Mouse (Mus musculus) hindbrain, embryonic 14.5 days (tissue): Measurements from ENCODE around the gene Gmeb1. TPM values are rescaled to one million over a fixed set of nuclear protein-coding genes. Genes with fewer than 3 reads are reported as not detected.
A peak's percentile ranks its signal among the peaks of the same experiment; 100 is the strongest.
"Not testable (repeated sequence)": the region's sequence is repeated elsewhere in the genome, so short reads cannot be mapped to it uniquely, and the experiment has no call there.

ENCODE experiments used
- ATAC-seq: fragments of 200-750 bp; cut with Nextera tagmentation; 2 replicates; pipeline ENCODE4 v1.8.0; 2017; ENCODE audit warnings: moderate number of reproducible peaks, mild to moderate bottlenecking, moderate TSS enrichment, moderate library complexity; ENCODE audit not compliant: low FRiP score
- DNase-seq: peaks from one replicate; pipeline ENCODE4 v3.0.0-alpha.2; 2015; ENCODE audit warnings: low spot score
- H3K27ac ChIP-seq: fragments of 300-500 bp; sonication (generic); 2 replicates; pipeline ENCODE4 v1.5.1; 2014; ENCODE audit warnings: mild to moderate bottlenecking, moderate library complexity
- H3K27me3 ChIP-seq: fragments of 300-500 bp; sonication (generic); 2 replicates; pipeline ENCODE4 v1.6.1; 2014; ENCODE audit warnings: mild to moderate bottlenecking, low read length, mixed read lengths; ENCODE audit not compliant: control insufficient read depth, insufficient read depth
- H3K36me3 ChIP-seq: fragments of 300-500 bp; sonication (generic); replicated peaks from 2 replicates; pipeline ENCODE4 v1.6.1; 2014; ENCODE audit not compliant: control insufficient read depth, insufficient read depth
- H3K4me1 ChIP-seq: fragments of 300-500 bp; sonication (generic); replicated peaks from 2 replicates; pipeline ENCODE4 v1.6.1; 2014; ENCODE audit warnings: antibody characterized with exemption, low read length, mixed read lengths; ENCODE audit not compliant: control insufficient read depth, insufficient read depth
- H3K4me2 ChIP-seq: fragments of 300-500 bp; sonication (generic); replicated peaks from 2 replicates; pipeline ENCODE4 v1.6.1; 2014; ENCODE audit warnings: mild to moderate bottlenecking, moderate library complexity
- H3K4me3 ChIP-seq: fragments of 300-500 bp; sonication (generic); replicated peaks from 2 replicates; pipeline ENCODE4 v1.5.1; 2014; ENCODE audit warnings: mild to moderate bottlenecking, low read length
- H3K9ac ChIP-seq: fragments of 300-500 bp; sonication (generic); 2 replicates; pipeline ENCODE4 v1.6.1; 2014
- H3K9me3 ChIP-seq: fragments of 300-500 bp; sonication (generic); 2 replicates; pipeline ENCODE4 v1.6.1; 2016; ENCODE audit warnings: low read length; ENCODE audit not compliant: control insufficient read depth
- WGBS: fragments of 180-500 bp; shearing (Covaris S2); extraction: QIAGEN DNeasy Blood & Tissue Kit; methylation state at CpG from one replicate; pipeline ENCODE4 v1.1.7; 2014; 5-methylcytosine and 5-hydroxymethylcytosine counted together
- polyA plus RNA-seq: library from polyadenylated mRNA; unstranded; fragments of >200 nt; fragmentation: Nextera tagmentation; extraction: Ambion mirVana; gene quantifications from 2 replicates; pipeline ENCODE4 v1.2.1, GENCODE M21; 2014

Gene Gmeb1
- 34.7 and 36.7 TPM in 2 replicates for polyA plus RNA-seq

DNA sequence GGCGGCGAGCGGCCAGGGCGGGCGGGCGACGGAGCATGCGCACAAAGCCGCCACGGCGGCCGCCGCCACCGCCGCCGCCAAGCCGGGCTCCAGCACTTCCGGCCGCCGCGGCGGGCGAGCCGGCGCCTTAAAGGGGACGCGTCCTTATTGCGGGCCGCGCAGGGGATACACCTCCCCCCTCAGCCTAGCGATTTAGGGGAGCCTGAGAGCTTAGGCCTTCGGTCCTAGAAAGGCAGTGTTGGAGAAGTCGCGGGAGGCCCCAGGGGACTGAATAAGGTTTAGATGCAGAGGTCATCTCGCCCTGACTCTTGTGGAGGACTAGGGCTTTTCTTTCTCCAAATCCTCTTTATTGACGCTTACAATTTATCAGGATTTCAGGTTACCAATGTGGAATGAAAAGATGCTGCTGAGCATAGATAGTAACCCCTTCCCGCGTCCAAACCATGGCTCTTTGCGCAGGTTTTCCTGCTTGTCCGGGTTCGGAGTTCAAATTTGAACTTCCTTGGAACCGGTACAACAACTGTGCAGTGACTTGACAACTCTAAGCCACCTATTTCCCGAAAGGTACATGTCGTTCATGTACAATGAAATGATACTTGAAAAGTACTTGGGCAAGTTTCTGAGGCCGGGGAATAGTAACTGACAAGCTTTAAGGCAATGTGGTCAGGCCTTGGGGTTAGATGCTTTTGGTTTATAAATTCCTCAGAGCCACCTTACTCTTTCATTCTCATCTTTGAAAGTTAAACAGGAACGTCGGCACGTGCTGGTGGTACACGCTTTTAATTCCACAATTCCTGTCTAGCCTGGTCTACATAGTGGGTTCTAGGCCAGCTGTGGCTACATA lies at the start of gene Gmeb1:
Gene Gmeb1 (minus strand): TSS at position 89 of the 844 bp plus-strand sequence.
- H3K4me2 ChIP-seq = peak within 1 kb of the TSS; percentile 88
- H3K4me1 ChIP-seq = peaks cover 21% of the 10 kb centered on the region
- no peaks in the 10 kb centered on the region for H3K36me3 ChIP-seq
- peak within 1 kb of the TSS; percentile 94 for H3K27ac ChIP-seq
- DNase-seq = peak; percentile 85
- WGBS = 17% methylated on average over 41 of the region's 49 CpGs
- peak; percentile 93 for ATAC-seq
- no peaks in the 10 kb centered on the region for H3K27me3 ChIP-seq
- H3K9ac ChIP-seq = peak within 1 kb of the TSS; percentile 97
- no peaks in the 10 kb centered on the region for H3K9me3 ChIP-seq
- peak within 1 kb of the TSS; percentile 85 for H3K4me3 ChIP-seq

- Histone ChIP-seq H3K27me3 (no peaks in the 10 kb centered on the region), H3K9me3 (no peaks in the 10 kb centered on the region), H3K4me1 (peaks cover 12% of the 10 kb centered on the region), H3K9ac (peak overlapping the region; percentile 88), H3K27ac (peak overlapping the region; percentile 97; the same call in 1 of the 2 replicates), H3K4me2 (peak overlapping the region; percentile 82), H3K36me3 (peaks cover 50% of the 10 kb centered on the region), H3K4me3 (peak overlapping the region; percentile 74)
- ATAC-seq (no peak), DNase-seq (no peak)
- WGBS = 33% methylated on average over 10 of the region's 10 CpGs
These were observed 48.6 kb upstream of the Gmeb1 start for GRCm38 (mm10) chr4:132309849-132310472.

DNA sequence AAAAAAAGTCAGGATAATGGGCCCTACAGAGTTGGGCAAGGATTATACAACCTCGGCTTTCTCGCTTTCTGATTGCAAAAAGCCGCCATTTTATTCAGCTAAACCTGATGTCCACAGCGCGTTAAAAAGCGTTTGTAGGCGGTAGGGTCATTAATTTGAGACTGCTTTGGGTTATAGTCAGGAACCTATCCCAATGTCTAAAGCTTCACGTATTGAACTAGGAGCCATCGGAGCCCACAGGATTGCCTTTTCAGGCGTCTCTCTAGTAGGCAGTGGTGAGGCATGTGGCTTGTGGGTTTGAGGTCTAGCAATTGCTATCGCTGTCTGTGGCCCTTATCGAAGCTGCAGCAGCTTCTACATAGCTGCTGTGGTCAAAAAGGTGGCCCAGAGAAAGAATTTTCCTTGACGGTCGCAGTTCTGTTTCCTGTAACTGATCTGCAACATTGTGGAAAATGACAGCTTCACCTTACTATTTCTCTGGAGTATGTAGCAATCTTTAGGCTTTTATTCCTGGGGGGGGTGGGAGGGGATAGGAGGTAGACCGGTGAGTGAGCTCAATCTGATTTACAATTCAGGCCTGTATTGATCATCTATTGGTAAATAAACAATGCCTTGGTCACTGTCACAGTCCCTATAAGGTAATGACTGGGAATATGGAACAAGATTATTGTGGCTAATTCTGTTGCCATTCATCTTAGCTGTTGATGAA lies 47.9 kb upstream of the Gmeb1 start:
- peak; percentile 60 for DNase-seq
- H3K27me3 ChIP-seq = no peaks in the 10 kb centered on the region
- H3K9me3 ChIP-seq = no peaks in the 10 kb centered on the region
- H3K4me3 ChIP-seq = peak overlapping the region; percentile 74
- peaks cover 12% of the 10 kb centered on the region for H3K4me1 ChIP-seq
- peak overlapping the region; percentile 88 for H3K9ac ChIP-seq
- no peak for ATAC-seq
- 2% methylated on average over 15 of the region's 15 CpGs for WGBS
- peaks cover 48% of the 10 kb centered on the region for H3K36me3 ChIP-seq
- peak overlapping the region; percentile 82 for H3K4me2 ChIP-seq
- peak overlapping the region; percentile 97 for H3K27ac ChIP-seq

DNA sequence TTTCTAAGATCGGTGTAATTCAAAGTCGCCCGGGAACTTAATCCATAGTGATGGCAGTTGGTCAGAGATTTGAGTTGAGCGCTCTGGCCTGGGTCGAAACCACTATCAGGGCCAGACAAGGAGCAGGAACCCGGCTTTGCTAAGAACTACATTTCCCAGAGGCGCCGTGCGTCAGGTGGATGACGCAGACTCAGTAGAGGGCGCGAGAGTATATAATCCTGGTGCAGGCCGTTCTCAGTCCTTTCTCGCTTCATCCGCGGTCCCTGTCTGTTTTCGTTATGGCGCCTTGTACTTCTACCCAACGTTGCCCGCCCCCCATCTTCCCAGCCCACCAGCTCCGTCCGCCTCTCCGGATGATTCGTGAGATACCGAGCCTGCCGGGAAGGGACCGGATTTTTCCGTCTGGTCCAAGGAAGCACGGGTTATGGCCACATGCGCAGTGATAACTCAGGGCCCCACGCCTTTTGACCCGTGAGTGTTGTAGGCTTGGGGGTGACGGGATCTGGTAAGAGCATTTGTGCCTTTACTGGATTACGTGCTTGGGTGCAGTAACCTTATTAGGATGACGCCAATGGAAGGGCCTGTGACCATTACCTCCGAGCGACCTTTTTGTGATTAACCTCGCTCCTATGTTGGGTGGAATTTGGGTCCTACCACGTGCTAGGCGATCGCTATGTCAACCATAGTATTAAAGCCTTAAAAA lies 47.2 kb upstream of the Gmeb1 start:
- peak overlapping the region; percentile 74 for H3K4me3 ChIP-seq
- peak overlapping the region; percentile 82 for H3K4me2 ChIP-seq
- H3K36me3 ChIP-seq = peaks cover 41% of the 10 kb centered on the region
- H3K9me3 ChIP-seq = no peaks in the 10 kb centered on the region
- H3K4me1 ChIP-seq = peaks cover 12% of the 10 kb centered on the region
- H3K27ac ChIP-seq = peak overlapping the region; percentile 97
- peak overlapping the region; percentile 88 for H3K9ac ChIP-seq
- DNase-seq (peak; percentile 93), ATAC-seq (peak; percentile 95)
- 2% methylated on average over 41 of the region's 41 CpGs for WGBS
- H3K27me3 ChIP-seq = no peaks in the 10 kb centered on the region

- Histone ChIP-seq H3K27ac (no peak overlapping the region), H3K4me1 (peaks cover 19% of the 10 kb centered on the region), H3K4me3 (no peak overlapping the region), H3K4me2 (no peak overlapping the region), H3K27me3 (no peaks in the 10 kb centered on the region), H3K36me3 (peaks cover 15% of the 10 kb centered on the region), H3K9me3 (no peaks in the 10 kb centered on the region), H3K9ac (no peak overlapping the region)
- DNase-seq (no peak), ATAC-seq (no peak)
- 76% methylated on average over 6 of the region's 6 CpGs for WGBS
These were observed 44.6 kb upstream of the Gmeb1 start for GRCm38 (mm10) chr4:132306004-132306403.

GRCm38 (mm10) chr4:132305276-132305675 lies 43.9 kb upstream of the Gmeb1 start:
- Histone ChIP-seq H3K27ac (no peak overlapping the region), H3K4me1 (peaks cover 14% of the 10 kb centered on the region), H3K27me3 (no peaks in the 10 kb centered on the region), H3K36me3 (peaks cover 7% of the 10 kb centered on the region), H3K9me3 (no peaks in the 10 kb centered on the region), H3K4me3 (no peak overlapping the region), H3K9ac (no peak overlapping the region), H3K4me2 (no peak overlapping the region)
- DNase-seq = no peak
- WGBS = 89% methylated on average over 8 of the region's 8 CpGs
- ATAC-seq = no peak

DNA sequence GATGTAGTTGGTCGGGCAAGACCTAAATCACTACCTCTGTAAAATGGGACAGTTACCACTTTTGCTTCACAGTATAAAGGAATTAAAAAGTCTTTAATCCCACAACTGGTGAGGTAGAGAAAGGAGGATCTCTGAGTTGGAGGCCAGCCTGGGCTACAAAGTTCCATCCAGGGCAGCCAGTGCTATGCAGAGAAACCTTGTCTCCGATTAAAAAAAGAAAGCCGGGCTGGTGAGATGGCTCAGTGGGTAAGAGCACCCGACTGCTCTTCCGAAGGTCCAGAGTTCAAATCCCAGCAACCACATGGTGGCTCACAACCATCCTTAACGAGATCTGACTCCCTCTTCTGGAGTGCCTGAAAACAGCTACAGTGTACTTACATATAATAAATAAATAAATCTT lies 42.1 kb upstream of the Gmeb1 start:
- not testable (repeated sequence) for H3K27ac ChIP-seq, H3K9me3 ChIP-seq, ATAC-seq, H3K27me3 ChIP-seq, H3K36me3 ChIP-seq, H3K4me1 ChIP-seq, DNase-seq
- WGBS = 48% methylated on average over 6 of the region's 6 CpGs
- H3K9ac ChIP-seq = peak overlapping the region; percentile 64
- peak overlapping the region; percentile 40 for H3K4me3 ChIP-seq
- H3K4me2 ChIP-seq = peak overlapping the region; percentile 63

DNA sequence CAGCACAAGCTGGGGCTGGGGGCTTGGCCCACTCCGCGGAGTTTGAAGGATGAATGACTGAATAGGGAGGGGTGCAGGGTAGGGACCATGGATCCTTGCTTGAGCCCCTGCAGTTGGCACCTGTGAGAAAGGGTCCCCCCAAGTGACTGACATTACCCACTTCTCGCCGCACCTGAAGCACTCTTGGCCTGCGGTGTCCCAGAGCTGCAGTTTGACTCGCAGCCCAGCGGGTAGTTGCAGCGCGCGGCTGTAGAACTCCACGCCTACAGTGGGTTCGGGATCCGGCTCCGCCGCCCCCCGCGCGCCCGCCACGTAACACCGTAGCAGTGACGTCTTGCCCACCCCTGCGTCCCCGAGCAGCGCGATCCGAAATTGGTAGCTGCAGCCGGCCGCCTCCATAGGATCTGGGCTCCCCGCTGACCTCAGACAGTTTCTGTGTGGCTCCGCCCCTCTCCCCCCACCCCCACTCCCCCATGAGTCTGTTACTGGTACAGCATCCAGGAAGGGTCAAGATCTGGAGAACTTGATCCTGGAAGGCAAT lies 41.6 kb upstream of the Gmeb1 start, which contains the start of gene Rab42:
Gene Rab42 (minus strand): TSS at position 447 of the 541 bp plus-strand sequence.
- Histone ChIP-seq H3K4me3 (peak within 1 kb of the TSS; percentile 40), H3K4me2 (peak within 1 kb of the TSS; percentile 63), H3K9me3 (no peaks in the 10 kb centered on the region), H3K27me3 (no peaks in the 10 kb centered on the region), H3K36me3 (no peaks in the 10 kb centered on the region), H3K27ac (no peak within 1 kb of the TSS), H3K4me1 (peaks cover 7% of the 10 kb centered on the region; the same call in 1 of the 2 replicates), H3K9ac (peak within 1 kb of the TSS; percentile 64)
- ATAC-seq (0 out of 2 replicates have a peak, but pooled peaks have one; percentile 55), DNase-seq (peak; percentile 34)
- 2% methylated on average over 31 of the region's 31 CpGs for WGBS
